Mouse (Mus musculus) spleen, adult 2 months (tissue): ENCODE measurements around the gene Bean1.

Experiments used
- CTCF ChIP-seq: fragments of 200-500 bp; IDR thresholded peaks from 2 replicates; pipeline ENCODE4 v1.5.1; 2011; ENCODE audit warnings: mild to moderate bottlenecking, inconsistent platforms; ENCODE audit not compliant: insufficient read depth, insufficient read length, insufficient replicate concordance; ENCODE audit errors: extremely low read depth
- POLR2A ChIP-seq: fragments of 200-500 bp; IDR thresholded peaks from 2 replicates; pipeline ENCODE4 v1.6.1; 2011; ENCODE audit warnings: low read depth, low read length, inconsistent platforms

DNA sequence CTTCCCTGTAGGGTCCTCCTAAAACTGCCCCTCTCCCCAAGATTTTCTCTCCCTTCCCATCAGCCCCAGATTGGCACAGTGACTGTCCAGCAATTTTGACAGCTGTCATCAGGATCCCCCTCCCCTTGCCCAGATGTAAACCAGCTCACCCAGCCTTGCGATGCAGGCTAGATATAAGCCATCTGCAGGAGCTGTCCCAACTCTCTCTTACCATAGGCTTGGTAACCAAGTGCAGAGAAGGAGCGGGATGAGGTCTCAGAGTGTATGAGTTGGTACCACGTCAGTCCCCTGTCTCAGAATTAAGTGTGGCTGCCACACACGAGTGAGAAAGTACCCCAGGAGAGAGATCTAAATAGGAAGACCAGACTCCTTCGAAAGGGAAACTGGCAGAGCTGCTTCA lies 18.2 kb downstream of the Bean1 start:
- TF ChIP-seq POLR2A (no peak), CTCF (no peak)
